ENCODE assay signal across 21 mouse cellular contexts in genomic region chr9:14668382-14668781, GRCm38 (mm10). TPM values are rescaled to one million over a fixed set of nuclear protein-coding genes. Genes with fewer than 3 reads are reported as not detected.
A peak's percentile ranks its signal among the peaks of the same experiment; 100 is the strongest.
DNase-seq lines count a peak whose midpoint lies in the region; ATAC-seq and TF ChIP-seq lines count a peak whose summit lies in the region.
"Had no signal": no experiment of that assay in that cellular context is flagged by ENCODE, and none has a peak within 500 bp of the region (broad histone marks: within the 10 kb centered on the region; RNA-seq: fewer than 3 reads in every experiment).

No protein-coding gene starts in this region.

- no peak overlapping the region for H3K4me3 ChIP-seq in gastrocnemius, adult 2 months
- H3K4me3 ChIP-seq: embryonic facial prominence, embryonic 15.5 days; erythroblast, embryonic 14.5 days; forebrain, embryonic 10.5 days; heart, embryonic 13.5 days; hindbrain, embryonic 15.5 days had no signal

- 0 out of 2 replicates have a peak, but pooled peaks have one; percentile 40 for ATAC-seq in monocyte, adult 5-6 weeks (replicated peaks; ENCODE audit: insufficient number of reproducible peaks, low FRiP score, low TSS enrichment, poor library complexity, severe bottlenecking)
- ATAC-seq: forebrain, embryonic 14.5 days; intestine, embryonic 16.5 days had no signal

- peak; percentile 58 for DNase-seq in gastrocnemius, adult 2 months
- no peak for DNase-seq in gastrocnemius, adult 8-10 months (ENCODE audit: low spot score in 2 of 2)
- peak; percentile 49 for DNase-seq in cerebellum, adult 11-12 months
- peak; percentile 45 for DNase-seq in cerebellum, adult 9-10 months
- DNase-seq in kidney, postnatal 4 days = no peak
- DNase-seq in left cerebral cortex, postnatal 36 days (ENCODE audit: low spot score in 2 of 2) = no peak
- DNase-seq: adrenal gland, adult 8-10 months; adrenal gland, postnatal 36 days; embryo, embryonic 11 days; gastrocnemius, postnatal 25 days; heart, postnatal 36 days; kidney, adult 2 months had no signal

- peak overlapping the region; percentile 41 for H3K27ac ChIP-seq in gastrocnemius, adult 2 months
- H3K27ac ChIP-seq: embryonic facial prominence, embryonic 15.5 days; forebrain, embryonic 10.5 days; heart, embryonic 13.5 days; hindbrain, embryonic 15.5 days had no signal

- TF ChIP-seq CTCF in gastrocnemius, adult 2 months (IDR thresholded peaks at IDR 0.05) = no peak

- intact Hi-C loops in gastrocnemius, adult 2 months (cut with DNase I) = no loop called here
- intact Hi-C loops in left cerebral cortex, postnatal 36 days (cut with DNase I) = no loop called here

RNA-seq across cellular contexts. Expression of gene Amotl1, which starts 23.5 kb away (rescaled TPM):
- 100 to 1,000 TPM; 397 to 399 TPM for total RNA-seq in gastrocnemius, adult 2 months (2021)
- 100 to 1,000 TPM; 324 to 412 (median 352) TPM for total RNA-seq in gastrocnemius, adult 8-10 months (2022)
- total RNA-seq in monocyte, adult 5-6 weeks (2017) = not detected in 3 replicates
- 10 to 100 TPM; 14.6 to 16.9 TPM for total RNA-seq in left cerebral cortex, postnatal 36 days (2021)
- total RNA-seq: granulocyte monocyte progenitor cell, adult 5-6 weeks had no signal

Comparison
In these comparisons a context has a peak if more than half of its experiments do, and no peak if none do; other contexts are left out.
1. DNase-seq: peak in gastrocnemius, adult 2 months (single experiment), cerebellum, adult 11-12 months (single experiment) and cerebellum, adult 9-10 months (single experiment); none in gastrocnemius, adult 8-10 months (0 of 2), kidney, postnatal 4 days (0 of 2) and left cerebral cortex, postnatal 36 days (0 of 2).
2. RNA of gene Amotl1, which starts 23.5 kb away (total RNA-seq): 397 to 399 TPM in gastrocnemius, adult 2 months and 324 to 412 TPM in gastrocnemius, adult 8-10 months; 14.6 to 16.9 TPM in left cerebral cortex, postnatal 36 days and not detected in monocyte, adult 5-6 weeks; every median in the first group is over 10 times any median in the second.